Mouse (Mus musculus) ES-Bruce4 (cell line): ENCODE results near the gene Rps6kb1.

ENCODE experiments used
- CTCF ChIP-seq: IDR thresholded peaks from one replicate; pipeline ENCODE4 v1.8.1; 2011; ENCODE audit warnings: low read depth, low read length
- POLR2A ChIP-seq: IDR thresholded peaks from one replicate; pipeline ENCODE4 v1.8.1; 2011; ENCODE audit warnings: low read length; ENCODE audit not compliant: insufficient read depth

GRCm38 (mm10) chr11:86575632-86576378, 31.2 kb upstream of the Rps6kb1 start:
- TF ChIP-seq POLR2A, result no peak
- no peak for TF ChIP-seq CTCF
